Mouse (Mus musculus): ENCODE results near the gene 2310034G01Rik.
A peak's percentile ranks its signal among the peaks of the same experiment; 100 is the strongest.

DNA sequence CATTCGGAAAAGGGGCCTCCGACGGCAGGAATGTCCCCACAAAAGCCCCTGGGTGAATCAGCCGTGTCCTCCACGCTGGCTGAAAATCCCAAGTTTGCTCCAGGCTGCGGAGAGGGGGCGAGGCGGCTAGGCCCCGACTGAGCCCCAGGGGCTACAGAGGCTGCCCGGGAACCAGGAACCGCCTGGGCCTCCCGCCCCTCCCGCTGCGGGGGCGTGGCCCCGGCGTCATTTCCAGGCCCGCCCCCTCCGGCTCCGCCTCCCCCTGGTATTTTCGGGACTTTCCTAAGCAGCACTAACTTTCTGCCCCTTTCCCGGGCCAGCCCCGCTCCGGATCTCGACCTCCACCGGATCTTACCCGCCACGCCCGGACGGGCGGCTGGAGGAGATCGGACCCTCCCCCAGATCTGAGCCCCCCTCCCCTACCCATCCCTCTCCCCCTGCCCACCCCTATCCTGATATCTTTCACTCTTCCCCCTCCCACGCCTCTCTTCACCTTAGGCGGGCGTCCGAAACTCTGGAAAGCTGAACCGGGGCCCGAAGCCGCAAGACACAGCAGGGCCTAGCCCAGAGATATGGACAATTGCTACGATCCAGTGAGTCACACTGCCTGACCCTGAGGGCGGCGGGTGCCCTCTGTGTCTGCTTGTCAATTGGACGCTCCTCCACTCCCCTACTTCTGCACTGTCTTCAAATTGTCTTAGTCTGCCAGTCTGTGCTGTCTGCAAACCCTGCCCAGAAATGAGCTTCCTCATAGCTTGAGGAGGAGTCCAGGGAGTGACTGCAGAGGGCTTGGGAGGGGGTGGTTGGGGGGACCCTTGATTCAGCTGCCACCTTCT lies 44.5 kb downstream of the 2310034G01Rik start:
- TF ChIP-seq POLR2A (IDR thresholded peaks at IDR 0.05; ENCODE audit: low read depth, low read length) (peak; percentile 29), CTCF (conservative IDR thresholded peaks at IDR 0.05; ENCODE audit: insufficient read depth, insufficient read length, low read depth, low read length) (no peak)

Measured in kidney, adult 2 months (tissue).